Mouse (Mus musculus) thymus, adult 2 months (tissue): ENCODE results near the gene Gps1. TPM values are rescaled to one million over a fixed set of nuclear protein-coding genes. Genes with fewer than 3 reads are reported as not detected.

ENCODE experiments used
- DNase-seq: peaks from one replicate; pipeline ENCODE4 v3.0.0; 2021
- H3K27ac ChIP-seq: fragments of 200-500 bp; 2 replicates; pipeline ENCODE4 v1.5.1; 2012; ENCODE audit warnings: low read length, control low read depth; ENCODE audit not compliant: control insufficient read depth, insufficient read depth
- H3K27me3 ChIP-seq: fragments of 200-500 bp; 2 replicates; pipeline ENCODE4 v1.6.1; 2012; ENCODE audit warnings: mild to moderate bottlenecking, low read length, moderate library complexity, mixed read lengths; ENCODE audit not compliant: control insufficient read depth, insufficient read depth
- H3K36me3 ChIP-seq: fragments of 200-500 bp; 2 replicates; pipeline ENCODE4 v1.6.1; 2012; ENCODE audit warnings: mild to moderate bottlenecking, low read length, moderate library complexity; ENCODE audit not compliant: control insufficient read depth, insufficient read depth
- H3K4me1 ChIP-seq: fragments of 200-500 bp; replicated peaks from 2 replicates; pipeline ENCODE4 v1.6.1; 2012; ENCODE audit warnings: low read length; ENCODE audit not compliant: control insufficient read depth, insufficient read depth
- H3K4me3 ChIP-seq: fragments of 200-500 bp; 2 replicates; pipeline ENCODE4 v1.5.1; 2012; ENCODE audit warnings: mild to moderate bottlenecking, low read length, control low read depth, moderate library complexity; ENCODE audit not compliant: control insufficient read depth, insufficient read depth
- CTCF ChIP-seq: fragments of 200-500 bp; IDR thresholded peaks from 2 replicates; pipeline ENCODE4 v1.5.1; 2012; ENCODE audit warnings: mild to moderate bottlenecking, control low read depth, low read length, moderate library complexity, borderline replicate concordance; ENCODE audit not compliant: control insufficient read depth, poor library complexity, insufficient read depth; ENCODE audit errors: extremely low read depth
- POLR2A ChIP-seq: fragments of 200-500 bp; IDR thresholded peaks from 2 replicates; pipeline ENCODE4 v1.6.1; 2012; ENCODE audit warnings: mild to moderate bottlenecking, low read length, control low read depth, moderate library complexity; ENCODE audit not compliant: control insufficient read depth, poor library complexity, insufficient read depth; ENCODE audit errors: extremely low read depth
- WGBS: fragments of 180-500 bp; shearing (Covaris S2); methylation state at CpG from one replicate; pipeline ENCODE4 v1.1.7; 2018; 5-methylcytosine and 5-hydroxymethylcytosine counted together
- polyA plus RNA-seq: library from polyadenylated mRNA; depleted of rRNA; stranded (reverse); fragments of >200 nt; gene quantifications from 2 replicates; pipeline ENCODE4 v1.2.3, GENCODE M21; 2012

Gps1 gene
- polyA plus RNA-seq, 1 experiment: 193 TPM

- no peak overlapping the region for H3K4me3 ChIP-seq
- no peaks in the 10 kb centered on the region for H3K4me1 ChIP-seq
- no peak for TF ChIP-seq POLR2A
- no peak for TF ChIP-seq CTCF
- peaks cover 58% of the 10 kb centered on the region for H3K36me3 ChIP-seq
- no peaks in the 10 kb centered on the region for H3K27me3 ChIP-seq
- H3K27ac ChIP-seq: no peak overlapping the region
- no peak for DNase-seq
- 96% methylated on average over 12 of the region's 12 CpGs for WGBS
These were observed 23.9 kb downstream of the Gps1 start for GRCm38 (mm10) chr11:120808010-120808409.

GRCm38 (mm10) chr11:120812068-120812467 is 28.0 kb downstream of the Gps1 start:
- H3K27ac ChIP-seq: no peak overlapping the region
- no peaks in the 10 kb centered on the region for H3K27me3 ChIP-seq
- WGBS: 96% methylated on average over 16 of the region's 16 CpGs
- peaks cover 84% of the 10 kb centered on the region for H3K36me3 ChIP-seq
- TF ChIP-seq POLR2A: no peak
- TF ChIP-seq CTCF: no peak
- no peak for DNase-seq
- H3K4me3 ChIP-seq: no peak overlapping the region
- H3K4me1 ChIP-seq: no peaks in the 10 kb centered on the region

GRCm38 (mm10) chr11:120817358-120817757 is 33.3 kb downstream of the Gps1 start:
- DNase-seq: no peak
- no peak overlapping the region for H3K27ac ChIP-seq
- TF ChIP-seq CTCF: no peak

GRCm38 (mm10) chr11:120818251-120818650 is 34.2 kb downstream of the Gps1 start:
- no peak for DNase-seq
- Histone ChIP-seq H3K36me3 (peaks cover 64% of the 10 kb centered on the region), H3K4me1 (peaks cover 11% of the 10 kb centered on the region), H3K27ac (no peak overlapping the region), H3K27me3 (no peaks in the 10 kb centered on the region), H3K4me3 (no peak overlapping the region)
- TF ChIP-seq POLR2A (no peak), CTCF (no peak)
- WGBS: 96% methylated on average over 13 of the region's 13 CpGs

More at GRCm38 (mm10) chr11:120817358-120817757, 33.3 kb downstream of the Gps1 start:
- Histone ChIP-seq H3K27me3 (no peaks in the 10 kb centered on the region), H3K36me3 (peaks cover 67% of the 10 kb centered on the region), H3K4me3 (no peak overlapping the region), H3K4me1 (peaks cover 3% of the 10 kb centered on the region)
- WGBS: 98% methylated on average over 6 of the region's 6 CpGs

- TF ChIP-seq POLR2A: no peak
- no peak for TF ChIP-seq CTCF
- no peak for DNase-seq
- Histone ChIP-seq H3K27me3 (no peaks in the 10 kb centered on the region), H3K36me3 (peaks cover 57% of the 10 kb centered on the region), H3K27ac (no peak overlapping the region), H3K4me1 (peaks cover 13% of the 10 kb centered on the region), H3K4me3 (no peak overlapping the region)
- 98% methylated on average over 6 of the region's 6 CpGs for WGBS
These were observed 35.5 kb downstream of the Gps1 start for GRCm38 (mm10) chr11:120819556-120819955.

- Histone ChIP-seq H3K4me3 (no peak overlapping the region), H3K27me3 (no peaks in the 10 kb centered on the region), H3K27ac (no peak overlapping the region), H3K36me3 (peaks cover 47% of the 10 kb centered on the region), H3K4me1 (peaks cover 23% of the 10 kb centered on the region)
- 98% methylated on average over 14 of the region's 14 CpGs for WGBS
- no peak for DNase-seq
- TF ChIP-seq POLR2A: no peak
- no peak for TF ChIP-seq CTCF
These were observed 36.5 kb downstream of the Gps1 start for GRCm38 (mm10) chr11:120820546-120820945.
